Mouse (Mus musculus): ENCODE results near the gene Mrps27. TPM values are rescaled to one million over a fixed set of nuclear protein-coding genes. Genes with fewer than 3 reads are reported as not detected.
A peak's percentile ranks its signal among the peaks of the same experiment; 100 is the strongest.

Mrps27 gene
- total RNA-seq, 2 experiments from 2014 or later: 23.2 to 26.3 TPM

- no peak overlapping the region for H3K4me3 ChIP-seq
- H3K27ac ChIP-seq: no peak overlapping the region
- no peak for TF ChIP-seq CTCF (conservative IDR thresholded peaks at IDR 0.05)
- no peak for DNase-seq (ENCODE audit: low spot score in 2 of 2)
Measured at GRCm38 (mm10) chr13:99384555-99385203, 40.1 kb downstream of the Mrps27 start.

GRCm38 (mm10) chr13:99385911-99386310, 41.3 kb downstream of the Mrps27 start:
- TF ChIP-seq CTCF (conservative IDR thresholded peaks at IDR 0.05): no peak
- no peak for DNase-seq (ENCODE audit: low spot score in 2 of 2)
- Histone ChIP-seq H3K4me3 (no peak overlapping the region), H3K27ac (no peak overlapping the region)

GRCm38 (mm10) chr13:99386341-99386740, 41.8 kb downstream of the Mrps27 start:
- no peak for TF ChIP-seq CTCF (conservative IDR thresholded peaks at IDR 0.05)
- H3K27ac ChIP-seq: no peak overlapping the region
- DNase-seq (ENCODE audit: low spot score in 2 of 2): no peak
- no peak overlapping the region for H3K4me3 ChIP-seq

- no peak for TF ChIP-seq CTCF (conservative IDR thresholded peaks at IDR 0.05)
- no peak overlapping the region for H3K4me3 ChIP-seq
- DNase-seq (ENCODE audit: low spot score in 2 of 2): no peak
- H3K27ac ChIP-seq: no peak overlapping the region
Measured at GRCm38 (mm10) chr13:99387901-99388811, 43.6 kb downstream of the Mrps27 start.

GRCm38 (mm10) chr13:99391417-99391816, 46.8 kb downstream of the Mrps27 start:
- Histone ChIP-seq H3K4me3 (no peak overlapping the region), H3K27ac (peak overlapping the region; percentile 32; the same call in 1 of the 2 replicates)
- TF ChIP-seq CTCF (conservative IDR thresholded peaks at IDR 0.05): no peak
- DNase-seq (ENCODE audit: low spot score in 2 of 2): peak; percentile 30 to 49

GRCm38 (mm10) chr13:99393128-99393527, 48.5 kb downstream of the Mrps27 start:
- no peak for TF ChIP-seq CTCF (conservative IDR thresholded peaks at IDR 0.05)
- DNase-seq (ENCODE audit: low spot score in 2 of 2): no peak
- no peak overlapping the region for H3K27ac ChIP-seq
- H3K4me3 ChIP-seq: no peak overlapping the region

- peak; percentile 59 for TF ChIP-seq CTCF (conservative IDR thresholded peaks at IDR 0.05)
- H3K27ac ChIP-seq: no peak overlapping the region
- DNase-seq (ENCODE audit: low spot score in 2 of 2): no peak
- no peak overlapping the region for H3K4me3 ChIP-seq
Measured at GRCm38 (mm10) chr13:99394694-99395093, 50.1 kb downstream of the Mrps27 start.

GRCm38 (mm10) chr13:99395531-99395930, 50.9 kb downstream of the Mrps27 start:
- H3K4me3 ChIP-seq: no peak overlapping the region
- DNase-seq (ENCODE audit: low spot score in 2 of 2): no peak
- TF ChIP-seq CTCF (conservative IDR thresholded peaks at IDR 0.05): no peak
- H3K27ac ChIP-seq: peak overlapping the region; percentile 43; the same call in 1 of the 2 replicates

- TF ChIP-seq CTCF (conservative IDR thresholded peaks at IDR 0.05): no peak
- peak; percentile 36 to 66 for DNase-seq (ENCODE audit: low spot score in 2 of 2)
- H3K4me3 ChIP-seq: no peak overlapping the region
- H3K27ac ChIP-seq: peak overlapping the region; percentile 86
Measured at GRCm38 (mm10) chr13:99397228-99397627, 52.6 kb downstream of the Mrps27 start.

GRCm38 (mm10) chr13:99398149-99398701, 53.6 kb downstream of the Mrps27 start:
- DNase-seq (ENCODE audit: low spot score in 2 of 2): no peak
- no peak for TF ChIP-seq CTCF (conservative IDR thresholded peaks at IDR 0.05)
- H3K27ac ChIP-seq: peak overlapping the region; percentile 86
- no peak overlapping the region for H3K4me3 ChIP-seq

GRCm38 (mm10) chr13:99399373-99399772, 54.8 kb downstream of the Mrps27 start:
- DNase-seq (ENCODE audit: low spot score in 2 of 2): no peak
- Histone ChIP-seq H3K27ac (no peak overlapping the region), H3K4me3 (no peak overlapping the region)
- no peak for TF ChIP-seq CTCF (conservative IDR thresholded peaks at IDR 0.05)

- no peak for TF ChIP-seq CTCF (conservative IDR thresholded peaks at IDR 0.05)
- DNase-seq (ENCODE audit: low spot score in 2 of 2): no peak
- H3K4me3 ChIP-seq: no peak overlapping the region
- H3K27ac ChIP-seq: no peak overlapping the region
Measured at GRCm38 (mm10) chr13:99409216-99409615, 64.6 kb downstream of the Mrps27 start.

All from layer of hippocampus, adult 2 months (tissue).